Mouse (Mus musculus) liver, embryonic 13.5 days (tissue): Measurements from ENCODE around the gene Nop9. TPM values are rescaled to one million over a fixed set of nuclear protein-coding genes. Genes with fewer than 3 reads are reported as not detected.

Experiments used
- ATAC-seq: fragments of 200-750 bp; cut with Nextera tagmentation; 2 replicates; pipeline ENCODE4 v1.8.0; 2017; ENCODE audit warnings: low read depth, mild to moderate bottlenecking, moderate number of reproducible peaks, moderate library complexity
- DNase-seq: peaks from one replicate; pipeline ENCODE4 v3.0.0; 2022
- H3K27ac ChIP-seq: fragments of 300-500 bp; sonication (generic); 2 replicates; pipeline ENCODE4 v1.5.1; 2015; ENCODE audit warnings: moderate library complexity, mild to moderate bottlenecking, inconsistent platforms
- H3K27me3 ChIP-seq: fragments of 300-500 bp; sonication (generic); 2 replicates; pipeline ENCODE4 v1.6.1; 2015; ENCODE audit warnings: mild to moderate bottlenecking, inconsistent platforms
- H3K36me3 ChIP-seq: fragments of 300-500 bp; sonication (generic); 2 replicates; pipeline ENCODE4 v1.6.1; 2015; ENCODE audit warnings: mild to moderate bottlenecking, inconsistent platforms
- H3K4me1 ChIP-seq: fragments of 300-500 bp; sonication (generic); replicated peaks from 2 replicates; pipeline ENCODE4 v1.6.1; 2015; ENCODE audit warnings: inconsistent platforms
- H3K4me2 ChIP-seq: fragments of 300-500 bp; sonication (generic); 2 replicates; pipeline ENCODE4 v1.6.1; 2015; ENCODE audit warnings: inconsistent platforms, mild to moderate bottlenecking, moderate library complexity
- H3K4me3 ChIP-seq: fragments of 300-500 bp; sonication (generic); replicated peaks from 2 replicates; pipeline ENCODE4 v1.5.1; 2015; ENCODE audit warnings: mild to moderate bottlenecking, inconsistent platforms
- H3K9ac ChIP-seq: fragments of 300-500 bp; sonication (generic); 2 replicates; pipeline ENCODE4 v1.6.1; 2015; ENCODE audit warnings: mild to moderate bottlenecking, inconsistent platforms
- H3K9me3 ChIP-seq: fragments of 300-500 bp; sonication (generic); replicated peaks from 2 replicates; pipeline ENCODE4 v1.6.1; 2016; ENCODE audit warnings: inconsistent platforms
- WGBS: fragments of 180-500 bp; shearing (Covaris S2); methylation state at CpG from one replicate; pipeline ENCODE4 v1.1.7; 2015; ENCODE audit not compliant: insufficient replicate concordance; 5-methylcytosine and 5-hydroxymethylcytosine counted together
- polyA plus RNA-seq: library from polyadenylated mRNA; unstranded; fragments of >200 nt; fragmentation: Nextera tagmentation; extraction: Ambion mirVana; gene quantifications from 2 replicates; pipeline ENCODE4 v1.2.1, GENCODE M21; 2015

Gene Nop9
- polyA plus RNA-seq, 1 experiment from 2014 or later: 42.8 TPM

DNA sequence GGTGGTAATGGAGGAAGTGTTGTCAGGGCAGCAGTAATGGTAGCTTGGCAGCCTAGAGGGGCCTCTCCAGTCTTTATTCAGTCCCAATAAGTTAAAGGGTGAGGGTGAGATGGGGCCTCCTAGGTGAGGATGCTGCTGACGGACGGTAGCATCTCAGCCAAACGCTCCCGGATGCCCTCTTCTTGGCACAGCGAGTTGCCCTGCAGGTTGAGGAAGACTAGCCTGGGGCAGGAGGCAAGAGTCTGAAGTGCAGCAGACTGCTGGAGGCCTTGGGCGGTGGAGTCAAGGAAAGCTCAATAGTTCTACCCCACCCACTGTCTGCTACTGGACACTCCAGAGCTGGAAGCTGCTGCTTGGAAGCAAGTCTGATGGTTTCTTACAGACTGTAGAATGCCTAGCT is 29.2 kb upstream of the Nop9 start:
- H3K36me3 ChIP-seq: peaks cover 32% of the 10 kb centered on the region
- H3K4me2 ChIP-seq: no peak overlapping the region
- H3K4me3 ChIP-seq: no peak overlapping the region
- no peak overlapping the region for H3K9ac ChIP-seq
- no peaks in the 10 kb centered on the region for H3K9me3 ChIP-seq
- no peak for DNase-seq
- peaks cover 39% of the 10 kb centered on the region for H3K4me1 ChIP-seq
- H3K27ac ChIP-seq: no peak overlapping the region
- 88% methylated on average over 6 of the region's 6 CpGs for WGBS
- peaks cover 11% of the 10 kb centered on the region for H3K27me3 ChIP-seq
- no peak for ATAC-seq

DNA sequence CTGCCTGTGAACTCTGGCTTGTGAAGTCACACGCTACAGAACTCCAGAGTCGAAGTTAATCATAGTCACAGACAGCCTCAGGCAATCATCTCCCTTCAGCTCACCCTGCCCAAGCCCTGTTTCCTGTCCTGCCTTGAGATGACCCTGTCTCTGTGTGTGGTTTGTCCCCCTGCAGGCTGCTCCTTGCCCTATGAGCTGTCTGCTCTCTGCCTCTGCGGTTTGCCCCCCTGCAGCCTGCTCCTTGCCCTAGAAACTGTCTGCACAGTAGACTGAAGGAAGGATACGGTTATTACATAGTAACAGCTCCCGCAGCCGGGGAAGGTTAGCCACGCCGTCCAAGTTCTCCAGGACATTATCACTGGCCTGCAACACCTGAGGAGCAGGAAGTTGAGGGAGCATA is 28.6 kb upstream of the Nop9 start:
- Histone ChIP-seq H3K27me3 (peaks cover 11% of the 10 kb centered on the region), H3K4me3 (no peak overlapping the region), H3K36me3 (peaks cover 32% of the 10 kb centered on the region), H3K4me1 (peaks cover 42% of the 10 kb centered on the region), H3K9me3 (no peaks in the 10 kb centered on the region), H3K9ac (no peak overlapping the region), H3K27ac (no peak overlapping the region), H3K4me2 (no peak overlapping the region)
- 77% methylated on average over 8 of the region's 8 CpGs for WGBS
- no peak for DNase-seq
- no peak for ATAC-seq

DNA sequence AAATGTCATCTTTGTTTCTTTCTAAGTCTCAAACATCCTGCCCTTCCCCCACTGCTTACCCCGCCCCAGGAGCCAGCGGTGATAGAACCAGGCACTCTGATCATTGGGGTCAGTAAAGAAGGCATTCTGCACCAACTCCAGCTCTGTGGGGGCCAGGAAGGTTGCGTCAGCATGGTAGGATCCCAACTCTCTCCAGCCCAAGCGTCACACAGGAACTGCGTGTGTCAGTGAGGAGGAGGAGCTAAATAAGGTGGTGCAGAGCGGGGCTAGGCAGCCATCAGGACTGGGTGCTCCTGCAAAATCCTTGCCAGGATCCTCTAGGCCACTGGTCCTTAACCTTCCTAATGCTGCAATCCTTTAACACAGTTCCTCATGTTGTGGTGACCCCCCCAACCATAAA is 25.8 kb upstream of the Nop9 start:
- 74% methylated on average over 6 of the region's 6 CpGs for WGBS
- Histone ChIP-seq H3K9ac (no peak overlapping the region), H3K4me1 (peaks cover 44% of the 10 kb centered on the region), H3K4me2 (no peak overlapping the region), H3K4me3 (no peak overlapping the region), H3K27me3 (no peaks in the 10 kb centered on the region), H3K27ac (no peak overlapping the region), H3K9me3 (no peaks in the 10 kb centered on the region), H3K36me3 (peaks cover 32% of the 10 kb centered on the region)
- ATAC-seq (no peak), DNase-seq (no peak)

DNA sequence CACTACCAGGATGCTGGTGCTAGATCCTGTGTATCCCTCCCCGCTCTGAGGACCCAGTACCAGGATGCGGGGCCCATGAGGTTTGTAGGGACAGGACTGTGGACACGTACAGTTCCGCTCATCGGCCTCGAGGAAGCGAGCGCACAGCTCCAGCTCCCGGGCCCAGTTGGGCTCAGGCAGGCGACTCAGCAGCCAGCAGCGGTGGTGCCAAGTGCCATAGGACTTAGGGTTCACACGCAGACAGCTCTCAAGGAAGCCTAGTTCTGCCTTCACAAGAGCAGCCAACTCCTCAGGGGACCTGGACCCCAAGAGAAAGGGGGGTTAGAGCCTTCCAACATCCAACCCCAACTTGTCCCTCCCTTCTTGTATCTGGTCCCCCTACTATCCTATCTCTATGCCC is 24.8 kb upstream of the Nop9 start:
- Histone ChIP-seq H3K9me3 (no peaks in the 10 kb centered on the region), H3K36me3 (peaks cover 32% of the 10 kb centered on the region), H3K4me3 (no peak overlapping the region), H3K4me2 (peak overlapping the region; percentile 89), H3K27ac (0 out of 2 replicates have a peak overlapping the region, but pooled peaks have one; percentile 84), H3K27me3 (no peaks in the 10 kb centered on the region), H3K9ac (0 out of 2 replicates have a peak overlapping the region, but pooled peaks have one; percentile 80), H3K4me1 (peaks cover 41% of the 10 kb centered on the region)
- DNase-seq (no peak), ATAC-seq (no peak)
- 84% methylated on average over 12 of the region's 12 CpGs for WGBS

DNA sequence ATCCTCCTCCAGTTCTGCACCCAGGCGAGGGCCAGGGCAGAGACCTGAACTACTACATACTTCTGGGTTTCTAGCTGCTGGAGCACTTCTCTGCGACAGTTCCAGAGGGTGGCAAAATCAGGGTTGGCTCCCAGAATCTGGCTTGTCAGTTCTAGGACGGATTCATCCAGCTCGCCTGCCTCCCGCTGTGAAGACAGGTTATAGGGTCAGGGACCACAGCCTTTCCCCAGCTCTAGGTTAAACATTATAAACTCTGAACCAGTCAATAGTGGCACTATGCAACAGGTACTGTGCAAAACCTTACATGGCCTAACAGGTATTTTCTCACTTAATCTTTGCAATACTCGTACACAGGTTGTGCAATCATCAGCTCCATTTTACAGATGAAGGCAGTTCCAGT is 24.4 kb upstream of the Nop9 start:
- H3K4me1 ChIP-seq: peaks cover 41% of the 10 kb centered on the region
- WGBS: 72% methylated on average over 6 of the region's 6 CpGs
- no peak for ATAC-seq

DNA sequence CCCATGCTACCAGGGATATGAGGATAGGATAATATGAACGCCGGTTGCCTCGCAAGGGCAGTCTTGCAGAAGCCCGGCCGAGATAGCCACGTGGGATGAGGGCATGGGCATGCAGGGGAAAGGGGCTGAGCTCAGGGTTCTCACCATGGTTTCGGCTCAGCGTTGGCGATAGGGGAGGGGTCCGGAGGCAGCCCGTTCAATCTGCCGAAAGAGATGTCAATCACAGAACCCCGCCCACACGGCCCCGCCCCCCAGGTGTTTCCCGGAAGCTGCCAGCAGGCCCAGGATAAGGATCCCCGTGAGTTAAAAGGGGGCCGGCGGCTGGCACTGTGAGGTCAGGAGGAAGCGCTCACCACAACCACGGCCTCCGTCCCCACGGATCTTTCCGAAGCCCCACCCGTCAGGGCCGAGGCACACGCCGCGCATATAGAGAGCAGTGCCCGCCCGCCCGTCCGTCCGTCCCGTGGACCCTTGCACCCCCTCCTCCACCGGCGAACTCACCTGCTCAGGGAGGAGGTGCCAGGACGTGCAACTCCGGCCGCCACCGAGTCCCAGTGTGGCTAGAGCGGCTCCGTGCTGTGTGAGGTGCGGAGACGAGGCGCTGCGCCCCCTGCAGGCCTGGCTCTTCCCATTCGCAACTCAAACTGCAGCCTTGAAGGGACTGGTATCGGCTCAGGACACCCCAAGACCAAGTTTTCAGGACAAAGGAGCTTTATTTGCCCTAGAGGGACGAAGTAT is 23.6 kb upstream of the Nop9 start, which contains the start of gene Rabggta:
Gene Rabggta, minus strand, starts transcription at position 564 of the 738 bp plus-strand sequence.
- WGBS: under 1% methylated on average over 50 of the region's 50 CpGs
- H3K4me2 ChIP-seq: peak within 1 kb of the TSS; percentile 89
- peak within 1 kb of the TSS; percentile 80 for H3K9ac ChIP-seq
- peak; percentile 92 for ATAC-seq
- H3K4me3 ChIP-seq: peak within 1 kb of the TSS; percentile 81
- H3K4me1 ChIP-seq: peaks cover 41% of the 10 kb centered on the region
- H3K27me3 ChIP-seq: no peaks in the 10 kb centered on the region
- H3K36me3 ChIP-seq: peaks cover 26% of the 10 kb centered on the region
- H3K9me3 ChIP-seq: no peaks in the 10 kb centered on the region
- peak within 1 kb of the TSS; percentile 84 for H3K27ac ChIP-seq
- DNase-seq: peak; percentile 90

More for the DNA sequence above, 24.4 kb upstream of the Nop9 start:
- H3K9me3 ChIP-seq: no peaks in the 10 kb centered on the region
- H3K4me3 ChIP-seq: peak overlapping the region; percentile 81
- peak overlapping the region; percentile 89 for H3K4me2 ChIP-seq
- peak overlapping the region; percentile 80 for H3K9ac ChIP-seq
- peak overlapping the region; percentile 84; the same call in 1 of the 2 replicates for H3K27ac ChIP-seq
- peaks cover 30% of the 10 kb centered on the region for H3K36me3 ChIP-seq
- DNase-seq: no peak
- H3K27me3 ChIP-seq: no peaks in the 10 kb centered on the region

DNA sequence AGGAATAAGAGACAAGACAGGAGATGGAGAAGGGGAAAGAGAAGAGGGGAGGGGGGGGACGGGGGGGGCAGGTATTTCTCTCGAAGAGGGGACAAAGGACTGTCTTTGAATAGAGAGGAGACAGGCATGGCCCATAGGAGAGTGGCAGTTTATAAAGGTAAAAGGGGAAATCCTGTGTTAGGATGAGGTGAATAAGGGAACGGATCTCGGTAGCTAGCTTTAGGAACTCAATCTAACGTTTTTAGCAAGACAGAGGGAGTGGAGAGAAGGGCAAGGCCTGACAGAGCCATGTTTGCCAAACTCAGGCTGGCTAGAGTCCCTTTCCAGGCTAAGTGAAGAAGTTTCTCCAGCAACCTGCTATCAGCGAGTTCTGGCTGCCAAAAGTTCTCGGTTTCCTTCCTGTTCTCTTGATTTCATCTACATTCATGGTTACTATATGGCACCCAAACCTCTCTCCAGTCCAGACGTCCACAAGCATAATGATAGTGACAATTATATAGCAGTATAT is 23.0 kb upstream of the Nop9 start:
- Histone ChIP-seq H3K4me3 (peak overlapping the region; percentile 81), H3K27ac (peak overlapping the region; percentile 62)
- 26% methylated on average over 8 of the region's 8 CpGs for WGBS

DNA sequence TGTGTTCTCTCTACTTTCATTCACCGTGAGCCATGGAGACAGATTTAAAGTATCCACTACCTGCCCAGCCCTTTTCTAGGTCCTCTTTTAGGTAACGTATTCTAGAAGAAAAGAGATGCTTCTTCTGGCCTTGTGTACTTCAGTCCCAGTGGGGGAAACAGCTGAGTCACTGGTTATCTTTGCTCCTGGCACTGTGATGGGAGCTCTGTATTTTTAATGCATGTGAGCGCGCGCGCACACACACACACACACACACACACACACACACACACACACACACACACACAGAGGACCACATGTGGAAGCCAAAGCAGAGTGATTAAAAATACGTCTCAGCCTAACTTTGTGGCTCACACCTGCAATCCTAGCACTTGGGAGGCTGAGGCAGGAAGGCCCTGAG is 22.1 kb upstream of the Nop9 start:
- WGBS: 76% methylated on average over 7 of the region's 7 CpGs
- DNase-seq (no peak), ATAC-seq (no peak)
- H3K4me3 ChIP-seq: no peak overlapping the region
- H3K9me3 ChIP-seq: no peaks in the 10 kb centered on the region
- no peak overlapping the region for H3K4me2 ChIP-seq
- no peak overlapping the region for H3K9ac ChIP-seq
- no peaks in the 10 kb centered on the region for H3K27me3 ChIP-seq
- H3K27ac ChIP-seq: peak overlapping the region; percentile 62
- H3K4me1 ChIP-seq: peaks cover 43% of the 10 kb centered on the region
- peaks cover 13% of the 10 kb centered on the region for H3K36me3 ChIP-seq

More for the DNA sequence above, 23.0 kb upstream of the Nop9 start:
- Histone ChIP-seq H3K4me1 (peaks cover 41% of the 10 kb centered on the region), H3K27me3 (no peaks in the 10 kb centered on the region), H3K4me2 (peak overlapping the region; percentile 89), H3K36me3 (peaks cover 19% of the 10 kb centered on the region), H3K9me3 (no peaks in the 10 kb centered on the region), H3K9ac (peak overlapping the region; percentile 80)
- DNase-seq: no peak
- peak; percentile 5; the same call in 1 of the 2 replicates for ATAC-seq

DNA sequence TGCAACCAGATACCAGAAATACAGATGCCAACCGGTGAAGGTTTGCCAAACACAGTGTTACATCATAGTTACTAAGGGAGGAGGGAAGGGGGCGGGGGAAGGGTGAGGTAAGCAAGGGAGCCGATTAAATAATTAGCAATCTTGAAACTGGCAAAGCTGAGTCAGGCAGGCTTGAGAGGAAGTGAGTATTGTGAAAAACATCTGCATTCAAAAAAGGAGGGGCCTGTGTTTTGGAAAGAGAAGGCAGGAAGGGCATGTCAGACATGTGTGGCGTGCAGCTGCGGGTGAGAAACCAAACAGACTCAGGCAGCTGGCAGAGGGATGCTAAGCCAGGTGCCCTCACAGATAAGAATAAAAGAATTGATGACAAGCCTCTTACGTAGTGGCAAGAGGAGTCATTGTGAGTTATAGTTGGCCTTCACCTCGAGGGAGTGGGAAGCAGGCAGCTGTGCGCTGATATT is 21.1 kb upstream of the Nop9 start:
- H3K9me3 ChIP-seq: no peaks in the 10 kb centered on the region
- H3K4me1 ChIP-seq: peaks cover 46% of the 10 kb centered on the region
- H3K27me3 ChIP-seq: no peaks in the 10 kb centered on the region
- DNase-seq (no peak), ATAC-seq (no peak)
- H3K27ac ChIP-seq: no peak overlapping the region
- H3K36me3 ChIP-seq: peaks cover 6% of the 10 kb centered on the region; the same call in 1 of the 2 replicates
- H3K4me3 ChIP-seq: no peak overlapping the region
- no peak overlapping the region for H3K4me2 ChIP-seq
- no peak overlapping the region; the same call in 1 of the 2 replicates for H3K9ac ChIP-seq
- 29% methylated on average over 8 of the region's 8 CpGs for WGBS

DNA sequence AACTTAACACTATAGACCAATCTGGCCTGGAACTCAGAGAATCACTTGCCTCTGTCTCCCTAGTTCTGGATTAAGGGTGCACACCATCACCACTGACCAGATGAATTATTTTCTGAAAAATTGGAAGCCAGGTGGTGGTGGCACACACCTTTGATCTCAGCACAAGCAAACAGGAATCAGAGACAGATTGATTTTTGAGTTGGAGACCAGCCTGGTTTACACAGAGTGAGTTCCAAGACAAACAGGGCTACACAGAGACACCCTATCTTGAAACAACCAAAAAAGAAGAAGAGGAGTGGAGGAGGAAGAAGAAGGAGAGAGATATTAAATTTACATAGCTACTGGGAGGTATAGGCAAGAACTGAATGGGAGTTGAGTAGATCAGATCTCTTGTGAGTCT is 19.2 kb upstream of the Nop9 start:
- ATAC-seq (no peak), DNase-seq (no peak)
- peaks cover 45% of the 10 kb centered on the region for H3K4me1 ChIP-seq
- no peak overlapping the region for H3K4me3 ChIP-seq
- H3K4me2 ChIP-seq: no peak overlapping the region
- H3K9me3 ChIP-seq: no peaks in the 10 kb centered on the region
- H3K9ac ChIP-seq: no peak overlapping the region
- H3K36me3 ChIP-seq: no peaks in the 10 kb centered on the region
- no peak overlapping the region for H3K27ac ChIP-seq
- H3K27me3 ChIP-seq: 0 out of 2 replicates have a peak, but pooled peaks cover 4% of the 10 kb centered on the region

DNA sequence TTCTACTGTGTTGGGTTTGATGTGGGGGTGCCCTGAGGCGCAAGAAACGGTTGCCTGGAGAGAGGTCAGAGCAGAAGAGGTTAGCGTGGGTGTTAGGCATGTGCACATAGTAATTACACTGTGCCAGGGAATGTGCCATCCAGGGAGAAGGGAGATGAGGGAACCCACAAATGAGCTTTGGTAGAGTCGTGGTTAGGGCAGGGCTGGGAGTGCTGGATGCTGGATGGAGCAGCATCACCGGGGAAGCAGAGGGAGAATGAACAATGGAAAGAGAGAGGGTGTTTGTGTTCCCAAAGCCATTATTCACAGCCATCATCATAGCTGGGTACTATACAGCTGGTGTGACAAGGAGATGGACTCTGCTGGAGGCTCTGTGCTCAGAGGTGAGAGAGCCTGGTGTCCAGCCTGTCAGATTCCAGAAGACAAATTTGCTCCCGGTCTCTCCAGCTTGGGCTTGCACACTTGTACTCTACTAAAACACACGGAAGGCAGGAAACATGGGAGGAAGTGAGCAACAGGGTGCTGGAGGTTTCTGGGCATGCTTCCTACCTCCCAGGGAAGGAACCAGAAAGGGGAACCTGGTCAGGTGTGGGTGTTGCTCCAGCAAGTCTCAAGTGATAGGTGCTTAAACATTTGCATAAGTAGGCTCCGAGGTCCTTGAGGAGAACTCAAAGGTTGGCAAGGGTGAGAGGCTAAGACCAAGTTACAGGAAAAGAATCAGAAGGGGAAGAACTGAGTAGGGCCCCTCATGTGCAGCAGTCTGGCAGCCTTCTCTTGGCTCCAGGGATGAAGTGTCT is 17.4 kb upstream of the Nop9 start:
- no peak for DNase-seq
- 52% methylated on average over 8 of the region's 8 CpGs for WGBS
- Histone ChIP-seq H3K4me1 (peaks cover 30% of the 10 kb centered on the region), H3K4me3 (no peak overlapping the region), H3K36me3 (no peaks in the 10 kb centered on the region), H3K27ac (no peak overlapping the region), H3K27me3 (0 out of 2 replicates have a peak, but pooled peaks cover 7% of the 10 kb centered on the region), H3K4me2 (no peak overlapping the region), H3K9me3 (no peaks in the 10 kb centered on the region), H3K9ac (no peak overlapping the region)
- no peak for ATAC-seq
